Mouse (Mus musculus) liver, adult 2 months (tissue): ENCODE data around the gene Wdr37.

Source experiments
- CTCF ChIP-seq: fragments of 200-500 bp; IDR thresholded peaks from 2 replicates; pipeline ENCODE4 v1.5.1; 2011; ENCODE audit warnings: low read depth, low read length, control low read depth
- POLR2A ChIP-seq: fragments of 200-500 bp; IDR thresholded peaks from 2 replicates; pipeline ENCODE4 v1.6.1; 2011; ENCODE audit warnings: low read length, control low read depth; ENCODE audit not compliant: insufficient read depth; ENCODE audit errors: extremely low read depth

GRCm38 (mm10) chr13:8823120-8823519, 48.6 kb downstream of the Wdr37 start:
- TF ChIP-seq POLR2A (no peak), CTCF (no peak)
